Mouse (Mus musculus) forebrain, embryonic 12.5 days (tissue): ENCODE data around the gene Prdm10. TPM values are rescaled to one million over a fixed set of nuclear protein-coding genes. Genes with fewer than 3 reads are reported as not detected.

Experiments
- ATAC-seq: fragments of 200-750 bp; cut with Nextera tagmentation; 2 replicates; pipeline ENCODE4 v1.8.0; 2017; ENCODE audit warnings: moderate TSS enrichment; ENCODE audit not compliant: low FRiP score
- H3K27ac ChIP-seq: fragments of 300-500 bp; sonication (generic); 2 replicates; pipeline ENCODE4 v1.5.1; 2016; ENCODE audit warnings: mild to moderate bottlenecking
- H3K27me3 ChIP-seq: fragments of 300-500 bp; sonication (generic); 2 replicates; pipeline ENCODE4 v1.6.1; 2016; ENCODE audit warnings: mild to moderate bottlenecking
- H3K36me3 ChIP-seq: fragments of 300-500 bp; sonication (generic); replicated peaks from 2 replicates; pipeline ENCODE4 v1.6.1; 2016; ENCODE audit warnings: mild to moderate bottlenecking
- H3K4me1 ChIP-seq: fragments of 300-500 bp; sonication (generic); 2 replicates; pipeline ENCODE4 v1.6.1; 2016
- H3K4me2 ChIP-seq: fragments of 300-500 bp; sonication (generic); 2 replicates; pipeline ENCODE4 v1.6.1; 2016; ENCODE audit warnings: mild to moderate bottlenecking, moderate library complexity
- H3K4me3 ChIP-seq: fragments of 300-500 bp; sonication (generic); replicated peaks from 2 replicates; pipeline ENCODE4 v1.5.1; 2016; ENCODE audit warnings: mild to moderate bottlenecking
- H3K9ac ChIP-seq: fragments of 300-500 bp; sonication (generic); 2 replicates; pipeline ENCODE4 v1.6.1; 2016; ENCODE audit warnings: mild to moderate bottlenecking
- H3K9me3 ChIP-seq: fragments of 300-500 bp; sonication (generic); 2 replicates; pipeline ENCODE4 v1.6.1; 2016
- WGBS: fragments of 180-500 bp; shearing (Covaris S2); methylation state at CpG from one replicate; pipeline ENCODE4 v1.1.7; 2016; 5-methylcytosine and 5-hydroxymethylcytosine counted together
- polyA plus RNA-seq: library from polyadenylated mRNA; unstranded; fragments of >200 nt; fragmentation: Nextera tagmentation; extraction: Ambion mirVana; gene quantifications from 2 replicates; pipeline ENCODE4 v1.2.1, GENCODE M21; 2016

The Prdm10 gene
- polyA plus RNA-seq, 1 experiment from 2014 or later = 10.7 TPM

DNA sequence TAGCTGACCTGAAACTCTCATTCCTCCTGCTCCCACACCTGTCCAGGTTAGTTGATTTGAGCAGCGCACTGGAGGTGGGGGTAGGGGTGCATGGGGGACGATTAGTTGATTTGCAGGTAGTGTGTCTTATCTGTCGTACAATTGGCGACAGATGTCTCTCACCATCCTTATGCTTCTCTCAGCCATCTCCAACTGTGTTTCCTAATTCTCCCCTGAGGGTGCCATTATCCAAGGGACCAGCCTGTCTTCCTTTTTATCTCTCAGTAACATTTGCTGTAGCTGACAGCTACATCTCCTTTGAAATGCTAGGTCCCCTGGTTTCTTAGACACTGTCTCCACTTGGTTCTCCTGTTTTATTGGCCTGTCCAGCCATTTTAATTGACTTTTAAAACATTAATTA, 8.2 kb upstream of the Prdm10 start:
- H3K4me2 ChIP-seq = no peak overlapping the region
- WGBS = 74% methylated on average over 4 of the region's 4 CpGs
- H3K4me3 ChIP-seq = no peak overlapping the region
- H3K36me3 ChIP-seq = no peaks in the 10 kb centered on the region
- H3K4me1 ChIP-seq = no peaks in the 10 kb centered on the region
- no peak for ATAC-seq
- H3K27me3 ChIP-seq = no peaks in the 10 kb centered on the region
- H3K27ac ChIP-seq = no peak overlapping the region
- no peaks in the 10 kb centered on the region for H3K9me3 ChIP-seq
- no peak overlapping the region for H3K9ac ChIP-seq

- H3K4me2 ChIP-seq = no peak overlapping the region
- WGBS = 77% methylated on average over 7 of the region's 7 CpGs
- no peak for ATAC-seq
- H3K4me3 ChIP-seq = no peak overlapping the region
- H3K4me1 ChIP-seq = peaks cover 20% of the 10 kb centered on the region
- no peaks in the 10 kb centered on the region for H3K27me3 ChIP-seq
- H3K9ac ChIP-seq = no peak overlapping the region
- no peaks in the 10 kb centered on the region for H3K9me3 ChIP-seq
- peak overlapping the region; percentile 99; the same call in 1 of the 2 replicates for H3K27ac ChIP-seq
- H3K36me3 ChIP-seq = no peaks in the 10 kb centered on the region
Observed at GRCm38 (mm10) chr9:31278651-31279050, 1.7 kb upstream of the Prdm10 start.

DNA sequence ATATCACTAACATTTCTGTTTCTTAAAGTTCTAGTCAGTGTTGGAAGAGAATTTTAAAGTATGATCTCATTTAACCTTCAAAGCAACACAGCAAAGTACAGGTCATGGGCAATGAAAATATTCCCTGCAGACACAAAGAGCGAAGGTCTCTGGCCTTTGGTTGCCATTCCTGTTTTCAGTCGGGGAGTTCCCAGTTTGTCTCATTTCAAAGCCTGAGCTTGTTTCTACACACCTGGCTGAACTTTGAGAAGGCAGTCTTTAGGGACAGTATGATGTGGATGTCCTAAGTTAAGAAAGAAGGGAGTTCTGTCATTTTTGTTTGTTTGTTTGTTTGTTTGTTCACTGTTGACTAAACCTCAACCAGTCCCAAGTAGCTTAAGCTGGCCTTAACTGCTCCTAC, 1.0 kb upstream of the Prdm10 start:
- Histone ChIP-seq H3K27me3 (no peaks in the 10 kb centered on the region), H3K27ac (peak overlapping the region; percentile 99), H3K36me3 (no peaks in the 10 kb centered on the region), H3K9me3 (no peaks in the 10 kb centered on the region), H3K4me1 (peaks cover 20% of the 10 kb centered on the region), H3K4me2 (peak overlapping the region; percentile 69), H3K4me3 (peak overlapping the region; percentile 76), H3K9ac (peak overlapping the region; percentile 96)
- no peak for ATAC-seq
- WGBS = 51% methylated on average over 2 of the region's 2 CpGs

GRCm38 (mm10) chr9:31279885-31280365, 413 bp upstream of the Prdm10 start:
- peak; percentile 85 for ATAC-seq
- WGBS = under 1% methylated on average over 25 of the region's 25 CpGs
- Histone ChIP-seq H3K27ac (peak overlapping the region; percentile 99), H3K4me2 (peak overlapping the region; percentile 69), H3K9ac (peak overlapping the region; percentile 96), H3K4me1 (peaks cover 20% of the 10 kb centered on the region), H3K27me3 (no peaks in the 10 kb centered on the region), H3K4me3 (peak overlapping the region; percentile 76), H3K36me3 (no peaks in the 10 kb centered on the region), H3K9me3 (no peaks in the 10 kb centered on the region)

DNA sequence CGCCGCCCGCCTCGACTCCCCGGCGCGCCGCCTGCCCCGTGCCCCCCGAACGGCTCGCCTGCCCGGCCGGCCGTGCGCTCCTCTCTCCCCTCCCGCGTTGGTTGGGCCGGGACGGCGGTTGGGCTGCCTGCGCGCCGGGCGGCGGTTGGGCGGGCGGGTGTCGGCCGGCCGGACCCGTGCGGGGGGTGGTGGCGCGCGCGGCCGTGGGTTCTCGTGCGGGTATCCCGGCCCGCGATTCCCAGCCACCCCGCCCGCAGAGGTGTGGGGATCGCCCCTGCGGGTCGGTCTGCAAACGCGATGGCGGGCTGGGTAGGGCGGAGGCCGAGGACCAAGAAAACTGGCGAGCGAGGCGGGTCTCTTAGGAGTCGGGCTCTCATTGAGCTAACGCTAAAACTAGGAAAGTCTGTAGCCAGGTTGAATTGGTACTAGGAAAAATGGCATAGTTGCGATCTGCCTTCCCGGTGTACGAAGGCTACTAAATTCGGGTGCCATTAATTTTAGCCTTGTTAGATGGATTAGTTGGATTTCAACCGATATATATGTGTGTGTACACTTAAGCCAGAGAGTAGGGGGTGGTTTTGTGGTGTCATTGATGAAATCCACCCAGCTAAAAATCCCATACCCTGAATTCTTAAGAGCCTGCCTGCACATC, 799 bp downstream of the Prdm10 start:
- Histone ChIP-seq H3K27ac (peak overlapping the region; percentile 99), H3K27me3 (no peaks in the 10 kb centered on the region), H3K4me2 (peak overlapping the region; percentile 69), H3K9me3 (no peaks in the 10 kb centered on the region), H3K36me3 (no peaks in the 10 kb centered on the region), H3K4me1 (peaks cover 20% of the 10 kb centered on the region), H3K9ac (peak overlapping the region; percentile 96), H3K4me3 (peak overlapping the region; percentile 76)
- WGBS = under 1% methylated on average over 63 of the region's 63 CpGs
- peak; percentile 69 for ATAC-seq

- H3K4me2 ChIP-seq = peak overlapping the region; percentile 69
- no peaks in the 10 kb centered on the region for H3K9me3 ChIP-seq
- H3K36me3 ChIP-seq = no peaks in the 10 kb centered on the region
- H3K27me3 ChIP-seq = no peaks in the 10 kb centered on the region
- peak overlapping the region; percentile 99 for H3K27ac ChIP-seq
- ATAC-seq = no peak
- 2% methylated on average over 11 of the region's 11 CpGs for WGBS
- H3K4me1 ChIP-seq = peaks cover 20% of the 10 kb centered on the region
- peak overlapping the region; percentile 96 for H3K9ac ChIP-seq
- peak overlapping the region; percentile 76 for H3K4me3 ChIP-seq
Observed at GRCm38 (mm10) chr9:31281663-31282015, 1.3 kb downstream of the Prdm10 start.

GRCm38 (mm10) chr9:31282536-31282935, 2.2 kb downstream of the Prdm10 start:
- Histone ChIP-seq H3K9ac (peak overlapping the region; percentile 48), H3K36me3 (no peaks in the 10 kb centered on the region), H3K4me1 (peaks cover 20% of the 10 kb centered on the region), H3K4me2 (peak overlapping the region; percentile 69), H3K9me3 (no peaks in the 10 kb centered on the region), H3K4me3 (peak overlapping the region; percentile 76), H3K27me3 (no peaks in the 10 kb centered on the region), H3K27ac (peak overlapping the region; percentile 78)
- ATAC-seq = no peak
- WGBS = 7% methylated on average over 4 of the region's 4 CpGs

DNA sequence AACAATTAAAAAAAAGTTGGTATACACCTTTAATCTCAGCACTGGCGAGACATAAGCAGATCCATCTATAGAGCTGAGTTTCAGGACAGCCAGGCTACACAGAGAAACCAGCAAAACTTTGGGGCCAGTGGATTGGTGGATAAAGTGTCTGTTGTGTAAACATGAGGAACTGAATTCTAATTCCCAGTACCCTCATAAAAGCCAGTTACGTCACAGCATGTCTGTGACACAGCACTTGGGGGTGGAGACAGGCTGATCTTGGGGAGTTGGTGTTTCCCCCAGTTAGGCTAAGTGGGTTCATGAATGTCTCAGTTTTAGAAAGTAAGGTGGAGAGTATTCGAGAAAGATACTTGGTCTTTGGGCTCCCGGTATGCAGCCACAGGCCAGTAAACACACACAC, 2.7 kb downstream of the Prdm10 start:
- Histone ChIP-seq H3K9me3 (no peaks in the 10 kb centered on the region), H3K9ac (no peak overlapping the region), H3K4me2 (peak overlapping the region; percentile 69), H3K27ac (peak overlapping the region; percentile 78), H3K4me1 (peaks cover 20% of the 10 kb centered on the region), H3K27me3 (no peaks in the 10 kb centered on the region), H3K36me3 (no peaks in the 10 kb centered on the region), H3K4me3 (no peak overlapping the region; the same call in 1 of the 2 replicates)
- 79% methylated on average over 4 of the region's 4 CpGs for WGBS
- ATAC-seq = no peak

DNA sequence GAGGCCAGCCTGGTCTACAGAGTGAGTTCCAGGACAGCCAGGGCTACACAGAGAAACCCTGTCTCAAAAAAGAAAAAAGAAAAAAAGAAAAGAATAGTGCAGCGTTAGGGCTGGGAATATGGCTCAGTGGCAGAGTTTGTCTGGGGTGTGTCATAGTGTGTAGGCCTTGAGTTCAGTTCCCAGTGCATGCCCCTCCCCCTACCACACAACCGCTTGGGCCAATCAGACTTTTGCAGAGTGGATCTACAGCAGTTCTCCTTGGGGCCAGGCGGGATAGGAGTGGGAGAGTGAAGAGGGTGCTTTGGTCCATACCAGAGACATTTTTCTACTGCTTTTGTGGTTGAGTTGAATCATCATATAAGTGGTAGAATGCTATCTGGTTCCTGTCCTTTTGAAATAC, 3.6 kb downstream of the Prdm10 start:
- ATAC-seq = no peak
- peak overlapping the region; percentile 36; the same call in 1 of the 2 replicates for H3K27ac ChIP-seq
- H3K4me1 ChIP-seq = peaks cover 20% of the 10 kb centered on the region
- no peak overlapping the region for H3K4me2 ChIP-seq
- H3K27me3 ChIP-seq = no peaks in the 10 kb centered on the region
- H3K36me3 ChIP-seq = no peaks in the 10 kb centered on the region
- no peak overlapping the region for H3K4me3 ChIP-seq
- 85% methylated on average over 3 of the region's 3 CpGs for WGBS
- no peak overlapping the region for H3K9ac ChIP-seq
- no peaks in the 10 kb centered on the region for H3K9me3 ChIP-seq

DNA sequence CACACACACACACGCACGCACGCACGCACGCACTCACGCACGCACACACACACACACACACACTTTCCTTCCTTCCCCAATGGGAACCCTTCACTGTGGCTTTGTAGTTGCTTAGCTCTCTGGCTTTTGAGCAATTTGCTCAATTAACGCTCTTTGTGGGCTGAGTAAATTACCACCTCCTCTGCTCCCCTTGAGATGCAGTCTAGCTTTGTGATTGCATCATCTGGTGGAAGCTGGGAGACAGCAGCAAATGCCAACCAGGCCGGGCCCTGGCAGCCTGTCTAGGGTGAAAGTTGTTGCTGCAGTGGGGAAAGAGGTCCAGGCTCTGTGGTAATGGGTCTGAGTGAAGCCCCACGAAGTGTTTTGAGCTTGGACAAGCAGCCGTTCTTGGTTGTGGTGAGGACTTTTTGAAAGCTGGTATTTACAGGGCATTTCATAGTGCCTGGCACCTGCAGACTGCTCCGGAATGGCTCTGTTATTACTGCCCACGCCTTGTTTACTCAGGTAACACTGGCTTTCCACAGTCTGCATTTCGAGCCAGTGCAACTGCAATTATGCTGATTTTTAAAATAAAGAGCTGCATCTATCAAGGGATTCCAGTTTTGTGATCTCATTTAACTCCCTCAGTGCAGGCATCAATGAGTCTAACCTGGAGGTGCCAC, 10.0 kb downstream of the Prdm10 start:
- Histone ChIP-seq H3K27me3 (no peaks in the 10 kb centered on the region), H3K9ac (peak overlapping the region; percentile 17; the same call in 1 of the 2 replicates), H3K4me1 (peaks cover 15% of the 10 kb centered on the region; the same call in 1 of the 2 replicates), H3K9me3 (no peaks in the 10 kb centered on the region), H3K4me3 (no peak overlapping the region), H3K36me3 (no peaks in the 10 kb centered on the region), H3K27ac (peak overlapping the region; percentile 73), H3K4me2 (no peak overlapping the region)
- 66% methylated on average over 14 of the region's 14 CpGs for WGBS
- peak; percentile 72; the same call in 1 of the 2 replicates for ATAC-seq

DNA sequence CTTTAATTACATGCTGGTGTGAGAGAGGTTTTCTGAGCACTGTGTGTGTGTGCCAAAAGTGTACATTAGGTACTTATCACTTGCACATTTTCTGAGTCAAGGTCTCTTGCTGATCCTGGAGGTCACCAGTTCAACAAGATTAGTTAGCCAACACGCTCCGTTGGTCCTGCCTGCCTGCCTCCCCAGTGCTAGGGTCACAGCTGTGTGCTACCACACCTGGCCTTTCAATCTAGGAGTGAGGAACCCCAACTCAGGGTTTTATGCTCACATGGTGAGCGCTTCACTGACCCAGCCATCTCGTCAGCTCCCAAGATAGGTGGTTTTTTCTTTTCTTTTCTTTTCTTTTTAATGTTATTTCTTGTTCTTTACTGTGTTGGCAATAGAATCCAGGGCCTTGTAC, 11.6 kb downstream of the Prdm10 start:
- Histone ChIP-seq H3K27me3 (no peaks in the 10 kb centered on the region), H3K36me3 (no peaks in the 10 kb centered on the region), H3K27ac (no peak overlapping the region), H3K9me3 (no peaks in the 10 kb centered on the region), H3K4me2 (no peak overlapping the region), H3K9ac (no peak overlapping the region), H3K4me1 (peaks cover 15% of the 10 kb centered on the region; the same call in 1 of the 2 replicates), H3K4me3 (no peak overlapping the region)
- ATAC-seq = no peak
- WGBS = 84% methylated on average over 4 of the region's 4 CpGs

- H3K4me3 ChIP-seq = no peak overlapping the region
- ATAC-seq = no peak
- H3K36me3 ChIP-seq = no peaks in the 10 kb centered on the region
- no peaks in the 10 kb centered on the region for H3K9me3 ChIP-seq
- H3K4me2 ChIP-seq = no peak overlapping the region
- 87% methylated on average over 2 of the region's 2 CpGs for WGBS
- no peak overlapping the region for H3K27ac ChIP-seq
- H3K27me3 ChIP-seq = no peaks in the 10 kb centered on the region
- H3K4me1 ChIP-seq = peaks cover 15% of the 10 kb centered on the region; the same call in 1 of the 2 replicates
- H3K9ac ChIP-seq = no peak overlapping the region
Observed at GRCm38 (mm10) chr9:31293208-31293607, 12.9 kb downstream of the Prdm10 start.
